In genomic region chr4:141120700-141121099, GRCm38 (mm10) we compare ENCODE assay signal across 9 mouse cellular contexts. TPM values are rescaled to one million over a fixed set of nuclear protein-coding genes. Genes with fewer than 3 reads are reported as not detected.
DNase-seq lines count a peak whose midpoint lies in the region; ATAC-seq and TF ChIP-seq lines count a peak whose summit lies in the region.
"Had no signal": no experiment of that assay in that cellular context is flagged by ENCODE, and none has a peak within 500 bp of the region (broad histone marks: within the 10 kb centered on the region; RNA-seq: fewer than 3 reads in every experiment).

No protein-coding gene starts in this region.

- 21% methylated on average over 11 of the region's 11 CpGs for WGBS in forebrain, embryonic 16.5 days
- WGBS in kidney, postnatal 0 days = 30% methylated on average over 11 of the region's 11 CpGs
- 32% methylated on average over 11 of the region's 11 CpGs for WGBS in liver, postnatal 0 days (ENCODE audit: insufficient replicate concordance)

- H3K4me2 ChIP-seq in forebrain, embryonic 16.5 days (ENCODE audit: low read length) = no peak overlapping the region
- no peak overlapping the region for H3K4me2 ChIP-seq in kidney, postnatal 0 days (ENCODE audit: low read length)
- no peak overlapping the region for H3K4me2 ChIP-seq in liver, postnatal 0 days (ENCODE audit: low read depth, low read length)

- 0 out of 2 replicates have a peak, but pooled peaks cover 2% of the 10 kb centered on the region for H3K36me3 ChIP-seq in forebrain, embryonic 16.5 days (ENCODE audit: control insufficient read depth, insufficient read depth)
- H3K36me3 ChIP-seq in kidney, postnatal 0 days (ENCODE audit: insufficient read depth, low read length) = peaks cover 15% of the 10 kb centered on the region
- H3K36me3 ChIP-seq in liver, postnatal 0 days (replicated peaks; ENCODE audit: insufficient read depth, low read length) = peaks cover 33% of the 10 kb centered on the region

- no peak overlapping the region for H3K27ac ChIP-seq in forebrain, embryonic 16.5 days (ENCODE audit: low read length)
- no peak overlapping the region for H3K27ac ChIP-seq in kidney, postnatal 0 days
- H3K27ac ChIP-seq in liver, postnatal 0 days (ENCODE audit: low read depth) = no peak overlapping the region

- ATAC-seq in forebrain, embryonic 16.5 days = peak; percentile 83
- 0 out of 2 replicates have a peak, but pooled peaks have one; percentile 38 for ATAC-seq in kidney, postnatal 0 days (replicated peaks; ENCODE audit: low FRiP score, low read depth)
- ATAC-seq in liver, postnatal 0 days = peak; percentile 60; the same call in 1 of the 2 replicates

- DNase-seq in gastrocnemius, postnatal 14 days = peak; percentile 62
- DNase-seq in gastrocnemius, postnatal 36 days = no peak
- peak; percentile 81 for DNase-seq in R1 (ENCODE audit: low read depth, low spot score)
- DNase-seq in kidney, postnatal 0 days (ENCODE audit: low spot score) = peak; percentile 82
- DNase-seq in liver, postnatal 0 days = peak; percentile 78
- peak; percentile 79 for DNase-seq in retina, postnatal 1 day
- no peak for DNase-seq in urinary bladder, adult 2 months (ENCODE audit: low spot score)

- no peak overlapping the region for H3K9ac ChIP-seq in forebrain, embryonic 16.5 days (replicated peaks; ENCODE audit: low read depth, low read length)
- no peak overlapping the region for H3K9ac ChIP-seq in kidney, postnatal 0 days (ENCODE audit: low read depth, low read length)
- no peak overlapping the region for H3K9ac ChIP-seq in liver, postnatal 0 days (replicated peaks)

- TF ChIP-seq EP300 in liver, postnatal 0 days (IDR thresholded peaks at IDR 0.05; ENCODE audit: low read depth) = no peak

- peak; percentile 84 for TF ChIP-seq CTCF in kidney, postnatal 0 days (IDR thresholded peaks at IDR 0.05; ENCODE audit: low read depth)
- peak; percentile 77 for TF ChIP-seq CTCF in liver, postnatal 0 days (IDR thresholded peaks at IDR 0.05; ENCODE audit: low read depth)

- peaks cover 3% of the 10 kb centered on the region for H3K4me1 ChIP-seq in forebrain, embryonic 16.5 days (replicated peaks; ENCODE audit: control insufficient read depth, insufficient read depth, low read length)
- peaks cover 5% of the 10 kb centered on the region; the same call in 1 of the 2 replicates for H3K4me1 ChIP-seq in kidney, postnatal 0 days (replicated peaks; ENCODE audit: insufficient read depth, low read length)
- H3K4me1 ChIP-seq in liver, postnatal 0 days (ENCODE audit: insufficient read depth) = 0 out of 2 replicates have a peak, but pooled peaks cover 4% of the 10 kb centered on the region

- H3K9me3 ChIP-seq in forebrain, embryonic 16.5 days (ENCODE audit: control insufficient read depth, low read length) = no peaks in the 10 kb centered on the region
- H3K9me3 ChIP-seq in kidney, postnatal 0 days (replicated peaks; ENCODE audit: low read length) = no peaks in the 10 kb centered on the region
- H3K9me3 ChIP-seq in liver, postnatal 0 days (ENCODE audit: low read length) = no peaks in the 10 kb centered on the region

- H3K27me3 ChIP-seq in forebrain, embryonic 16.5 days (replicated peaks; ENCODE audit: control insufficient read depth, insufficient read depth, low read length) = no peaks in the 10 kb centered on the region
- H3K27me3 ChIP-seq in kidney, postnatal 0 days (ENCODE audit: insufficient read depth, low read length) = no peaks in the 10 kb centered on the region
- H3K27me3 ChIP-seq in liver, postnatal 0 days (ENCODE audit: insufficient read depth, low read length) = no peaks in the 10 kb centered on the region

- intact Hi-C loops in gastrocnemius, postnatal 14 days (cut with DNase I; ENCODE audit: low total_unique reads) = no loop called here
- intact Hi-C loops in gastrocnemius, postnatal 36 days (cut with DNase I) = no loop called here

- H3K4me3 ChIP-seq in forebrain, embryonic 16.5 days (replicated peaks; ENCODE audit: low read length) = no peak overlapping the region
- no peak overlapping the region for H3K4me3 ChIP-seq in kidney, postnatal 0 days (replicated peaks; ENCODE audit: low read depth, low read length)
- H3K4me3 ChIP-seq in liver, postnatal 0 days (ENCODE audit: low read depth, low read length) = no peak overlapping the region

RNA-seq across cellular contexts. Expression of gene Szrd1, which starts 18.9 kb away (rescaled TPM):
- 100 to 1,000 TPM; 161 to 166 TPM for total RNA-seq in gastrocnemius, postnatal 14 days (2021)
- 100 to 1,000 TPM; 141 to 150 TPM for total RNA-seq in gastrocnemius, postnatal 36 days (2021)
- polyA plus RNA-seq in forebrain, embryonic 16.5 days (2015; fragmentation: Nextera tagmentation; extraction: Ambion mirVana) = 27.6 and 31.2 TPM in 2 replicates
- polyA plus RNA-seq in kidney, postnatal 0 days (2015; fragmentation: Nextera tagmentation; extraction: Ambion mirVana) = 38.0 and 40.4 TPM in 2 replicates
- polyA plus RNA-seq in liver, postnatal 0 days (2015; fragmentation: Nextera tagmentation; extraction: Ambion mirVana) = 16.8 and 17.7 TPM in 2 replicates
- polyA plus RNA-seq in urinary bladder, adult 2 months (2012; rRNA removed) = 32.6 and 44.2 TPM in 2 replicates

RNA-seq across cellular contexts. Expression of gene Fbxo42, which starts 27.0 kb away (rescaled TPM):
- total RNA-seq in gastrocnemius, postnatal 14 days (2021) = 10 to 100 TPM in 1 of 2 experiments, 1 to 10 TPM in 1; 9.1 to 10.8 TPM
- total RNA-seq in gastrocnemius, postnatal 36 days (2021) = 1 to 10 TPM; 8.8 to 9.8 TPM
- polyA plus RNA-seq in forebrain, embryonic 16.5 days (2015; fragmentation: Nextera tagmentation; extraction: Ambion mirVana) = 25.4 and 27.1 TPM in 2 replicates
- polyA plus RNA-seq in kidney, postnatal 0 days (2015; fragmentation: Nextera tagmentation; extraction: Ambion mirVana) = 14.6 and 16.1 TPM in 2 replicates
- polyA plus RNA-seq in liver, postnatal 0 days (2015; fragmentation: Nextera tagmentation; extraction: Ambion mirVana) = 11.2 and 11.7 TPM in 2 replicates
- polyA plus RNA-seq in urinary bladder, adult 2 months (2012; rRNA removed) = 12.2 and 13.9 TPM in 2 replicates

RNA-seq across cellular contexts. Expression of gene Spata21, which starts 32.6 kb away (rescaled TPM):
- not detected for total RNA-seq in gastrocnemius, postnatal 14 days (2021)
- not detected for total RNA-seq in gastrocnemius, postnatal 36 days (2021)
- 0.09 and 0.46 TPM in 2 replicates for polyA plus RNA-seq in forebrain, embryonic 16.5 days (2015; fragmentation: Nextera tagmentation; extraction: Ambion mirVana)
- polyA plus RNA-seq in kidney, postnatal 0 days (2015; fragmentation: Nextera tagmentation; extraction: Ambion mirVana) = 0.54 and 0.55 TPM in 2 replicates
- not detected in 2 replicates for polyA plus RNA-seq in liver, postnatal 0 days (2015; fragmentation: Nextera tagmentation; extraction: Ambion mirVana)
- not detected in 2 replicates for polyA plus RNA-seq in urinary bladder, adult 2 months (2012; rRNA removed)
- polyA plus RNA-seq: large intestine, adult 2 months had no signal

RNA-seq across cellular contexts. Expression of gene Necap2, which starts 42.5 kb away (rescaled TPM):
- total RNA-seq in gastrocnemius, postnatal 14 days (2021) = 10 to 100 TPM; 19.9 to 21.7 TPM
- total RNA-seq in gastrocnemius, postnatal 36 days (2021) = 10 to 100 TPM; 13.3 to 15.3 TPM
- polyA plus RNA-seq in forebrain, embryonic 16.5 days (2015; fragmentation: Nextera tagmentation; extraction: Ambion mirVana) = 56.6 and 57.8 TPM in 2 replicates
- polyA plus RNA-seq in kidney, postnatal 0 days (2015; fragmentation: Nextera tagmentation; extraction: Ambion mirVana) = 87.6 and 93.1 TPM in 2 replicates
- polyA plus RNA-seq in liver, postnatal 0 days (2015; fragmentation: Nextera tagmentation; extraction: Ambion mirVana) = 47.1 and 53.0 TPM in 2 replicates
- 65.9 and 77.0 TPM in 2 replicates for polyA plus RNA-seq in urinary bladder, adult 2 months (2012; rRNA removed)

Comparison
In these comparisons a context has a peak if more than half of its experiments do, and no peak if none do; other contexts are left out.
1. DNase-seq: peak in gastrocnemius, postnatal 14 days (single experiment), R1 (single experiment), kidney, postnatal 0 days (single experiment), liver, postnatal 0 days (single experiment) and retina, postnatal 1 day (single experiment); none in gastrocnemius, postnatal 36 days (0 of 2) and urinary bladder, adult 2 months (single experiment).
2. Peak in every context shown above with its lines, with median percentiles within 50 percentile points of each other: ATAC-seq.